Mouse (Mus musculus): Measurements from ENCODE around the gene Ccdc32. TPM values are rescaled to one million over a fixed set of nuclear protein-coding genes. Genes with fewer than 3 reads are reported as not detected.

Gene Ccdc32
- polyA plus RNA-seq (2014; fragmentation: Illumina TruSeq; extraction: RNeasy Lipid Tissue Mini Kit (QIAGEN cat#74804); ENCODE audit: low read depth, low replicate concordance) = 11.6 TPM

GRCm38 (mm10) chr2:119028941-119029551 lies at the start of gene Ccdc32:
Gene Ccdc32 (minus strand): TSS chr2:119029393.

DNA sequence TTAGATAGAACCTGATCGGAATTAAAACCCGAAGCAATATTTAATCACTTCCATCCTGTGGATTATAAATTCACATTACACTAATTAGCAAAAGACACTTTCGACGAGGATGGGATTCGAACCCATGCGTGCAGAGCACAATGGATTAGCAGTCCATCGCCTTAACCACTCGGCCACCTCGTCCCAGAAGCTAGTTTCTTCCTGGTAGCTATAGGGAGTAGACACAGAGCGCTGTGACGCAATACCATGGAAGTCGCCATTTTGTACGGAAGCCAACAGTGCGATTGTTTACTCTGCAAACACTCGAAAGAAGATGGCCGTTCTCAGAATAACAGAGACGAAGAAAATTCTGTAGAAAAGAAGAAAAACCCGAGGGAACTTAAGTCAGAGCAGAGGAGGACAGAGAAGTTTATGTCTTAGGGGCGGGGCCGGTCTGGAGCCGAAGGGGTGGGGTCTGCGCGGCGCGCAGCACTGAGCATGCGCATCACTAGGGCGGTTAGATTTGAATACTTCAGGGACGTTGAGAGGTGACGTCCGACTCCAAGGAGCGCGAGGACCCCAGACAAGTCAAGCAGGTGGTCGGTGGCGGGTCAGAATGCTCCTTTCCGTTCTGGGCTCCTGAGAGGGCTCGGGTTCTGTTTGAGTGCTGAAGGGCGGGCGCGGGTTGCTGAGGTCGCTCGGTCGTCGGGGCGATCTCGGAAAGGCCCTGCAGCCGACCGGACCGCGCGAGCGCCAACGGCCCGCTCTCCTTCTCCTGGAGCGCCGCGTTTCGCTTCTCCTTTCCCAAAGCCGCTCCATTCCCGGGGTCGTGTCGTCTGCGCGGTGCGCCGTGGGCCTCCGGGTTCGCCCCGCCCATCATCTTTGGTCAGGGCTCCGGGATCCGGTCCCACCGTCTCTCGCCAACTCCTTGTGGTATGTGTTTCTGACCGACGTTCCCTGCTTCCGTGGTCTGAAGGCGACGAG lies 17.7 kb upstream of the Ccdc32 start, which contains the start of gene Knl1:
TSS of gene Knl1 (plus strand) at position 471 of the 963 bp plus-strand sequence.

GRCm38 (mm10) chr2:119034656-119035396 lies 5.6 kb upstream of the Ccdc32 start, which contains the start of gene Rpusd2:
Gene Rpusd2 (plus strand): TSS chr2:119034790.

Other genes starting within 250 kb of the Ccdc32 start
- not detected for gene Disp2, start 249.7 kb downstream of the Ccdc32 start, polyA plus RNA-seq (2014; fragmentation: Illumina TruSeq; extraction: RNeasy Lipid Tissue Mini Kit (QIAGEN cat#74804); ENCODE audit: low read depth, low replicate concordance)
- gene Knstrn, start 215.4 kb downstream of the Ccdc32 start, polyA plus RNA-seq (2014; fragmentation: Illumina TruSeq; extraction: RNeasy Lipid Tissue Mini Kit (QIAGEN cat#74804); ENCODE audit: low read depth, low replicate concordance) = 0.69 TPM
- 94.4 TPM for gene Ivd, start 167.4 kb downstream of the Ccdc32 start, polyA plus RNA-seq (2014; fragmentation: Illumina TruSeq; extraction: RNeasy Lipid Tissue Mini Kit (QIAGEN cat#74804); ENCODE audit: low read depth, low replicate concordance)
- gene Bahd1, start 129.0 kb downstream of the Ccdc32 start, polyA plus RNA-seq (2014; fragmentation: Illumina TruSeq; extraction: RNeasy Lipid Tissue Mini Kit (QIAGEN cat#74804); ENCODE audit: low read depth, low replicate concordance) = 3.3 TPM
- 1.2 TPM for gene Chst14, start 102.9 kb downstream of the Ccdc32 start, polyA plus RNA-seq (2014; fragmentation: Illumina TruSeq; extraction: RNeasy Lipid Tissue Mini Kit (QIAGEN cat#74804); ENCODE audit: low read depth, low replicate concordance)
- gene Rpusd2, start 5.4 kb upstream of the Ccdc32 start, polyA plus RNA-seq (2014; fragmentation: Illumina TruSeq; extraction: RNeasy Lipid Tissue Mini Kit (QIAGEN cat#74804); ENCODE audit: low read depth, low replicate concordance) = 3.2 TPM
- gene Knl1, start 17.7 kb upstream of the Ccdc32 start, polyA plus RNA-seq (2014; fragmentation: Illumina TruSeq; extraction: RNeasy Lipid Tissue Mini Kit (QIAGEN cat#74804); ENCODE audit: low read depth, low replicate concordance) = 0.20 TPM
- 0.69 TPM for gene Rad51, start 83.4 kb upstream of the Ccdc32 start, polyA plus RNA-seq (2014; fragmentation: Illumina TruSeq; extraction: RNeasy Lipid Tissue Mini Kit (QIAGEN cat#74804); ENCODE audit: low read depth, low replicate concordance)
- gene Rmdn3, start 127.6 kb upstream of the Ccdc32 start, polyA plus RNA-seq (2014; fragmentation: Illumina TruSeq; extraction: RNeasy Lipid Tissue Mini Kit (QIAGEN cat#74804); ENCODE audit: low read depth, low replicate concordance) = 42.6 TPM
- not detected for gene Gchfr, start 138.4 kb upstream of the Ccdc32 start, polyA plus RNA-seq (2014; fragmentation: Illumina TruSeq; extraction: RNeasy Lipid Tissue Mini Kit (QIAGEN cat#74804); ENCODE audit: low read depth, low replicate concordance)
- gene Gm14137, start 145.1 kb upstream of the Ccdc32 start, polyA plus RNA-seq (2014; fragmentation: Illumina TruSeq; extraction: RNeasy Lipid Tissue Mini Kit (QIAGEN cat#74804); ENCODE audit: low read depth, low replicate concordance) = not detected
- gene Zfyve19, start 179.2 kb upstream of the Ccdc32 start, polyA plus RNA-seq (2014; fragmentation: Illumina TruSeq; extraction: RNeasy Lipid Tissue Mini Kit (QIAGEN cat#74804); ENCODE audit: low read depth, low replicate concordance) = 3.5 TPM
- 1.9 TPM for gene Dnajc17, start 179.4 kb upstream of the Ccdc32 start, polyA plus RNA-seq (2014; fragmentation: Illumina TruSeq; extraction: RNeasy Lipid Tissue Mini Kit (QIAGEN cat#74804); ENCODE audit: low read depth, low replicate concordance)
- 1.1 TPM for gene Ppp1r14d, start 200.5 kb upstream of the Ccdc32 start, polyA plus RNA-seq (2014; fragmentation: Illumina TruSeq; extraction: RNeasy Lipid Tissue Mini Kit (QIAGEN cat#74804); ENCODE audit: low read depth, low replicate concordance)
- 14.7 TPM for gene Spint1, start 208.0 kb upstream of the Ccdc32 start, polyA plus RNA-seq (2014; fragmentation: Illumina TruSeq; extraction: RNeasy Lipid Tissue Mini Kit (QIAGEN cat#74804); ENCODE audit: low read depth, low replicate concordance)
- 0.44 TPM for gene Rhov, start 241.9 kb upstream of the Ccdc32 start, polyA plus RNA-seq (2014; fragmentation: Illumina TruSeq; extraction: RNeasy Lipid Tissue Mini Kit (QIAGEN cat#74804); ENCODE audit: low read depth, low replicate concordance)